Mouse (Mus musculus) gastrocnemius, postnatal 4 days (tissue): ENCODE measurements around the gene Dclk1. TPM values are rescaled to one million over a fixed set of nuclear protein-coding genes. Genes with fewer than 3 reads are reported as not detected.

ENCODE experiments used
- DNase-seq, 2 experiments: peaks; one replicate each; pipeline ENCODE4 v3.0.0; 2021 to 2022; ENCODE audit warnings: low spot score in 2 of 2, mixed read lengths in 2 of 2
- total RNA-seq, 2 experiments: library from RNA; stranded (reverse); gene quantifications; 2 replicates each; pipeline ENCODE4 v1.2.3; 2021

The Dclk1 gene
- total RNA-seq, 2 experiments from 2014 or later = 78.9 to 96.4 TPM

DNA sequence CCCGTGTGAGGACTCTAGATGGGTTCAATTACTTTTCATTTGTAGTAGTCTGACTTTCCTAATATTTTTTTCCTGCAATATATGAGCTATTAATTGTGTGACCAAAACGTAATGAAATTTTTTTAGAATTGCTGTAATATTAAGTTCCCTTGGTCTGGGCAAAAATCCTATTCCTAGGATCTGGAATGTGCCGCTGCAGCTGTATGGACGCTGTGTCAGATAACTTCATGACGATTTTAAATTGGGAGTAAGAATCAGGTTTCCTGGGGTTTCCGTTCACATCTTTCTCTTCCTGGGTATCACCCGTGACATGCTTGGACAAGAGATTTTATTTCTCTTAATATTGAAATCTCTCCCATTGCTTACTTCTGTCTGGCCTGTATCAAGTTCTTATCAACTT, 253.1 kb downstream of the Dclk1 start:
- DNase-seq = no peak

GRCm38 (mm10) chr3:55495866-55496265, 253.7 kb downstream of the Dclk1 start:
- no peak for DNase-seq

- no peak for DNase-seq
Measured at GRCm38 (mm10) chr3:55496462-55496941, 254.3 kb downstream of the Dclk1 start.

DNA sequence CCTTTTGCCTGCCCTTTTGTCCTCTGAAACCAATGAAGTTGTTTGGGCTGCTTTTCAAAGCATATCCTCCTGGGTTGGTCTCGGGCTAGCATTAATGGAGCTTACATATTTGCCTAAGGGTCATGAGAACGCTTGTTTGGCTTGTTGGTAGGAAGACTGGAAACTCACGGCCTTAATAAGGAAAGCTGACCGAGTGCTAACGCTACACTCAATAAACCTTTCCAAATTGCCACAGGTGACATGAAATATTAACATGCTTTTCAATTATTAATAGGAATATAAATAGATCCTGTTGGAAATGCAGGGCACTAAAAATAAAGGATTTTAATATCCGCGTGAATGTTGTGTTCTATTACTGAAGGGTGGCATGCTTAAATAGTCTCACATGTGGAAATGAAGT, 257.1 kb downstream of the Dclk1 start:
- DNase-seq = no peak

DNA sequence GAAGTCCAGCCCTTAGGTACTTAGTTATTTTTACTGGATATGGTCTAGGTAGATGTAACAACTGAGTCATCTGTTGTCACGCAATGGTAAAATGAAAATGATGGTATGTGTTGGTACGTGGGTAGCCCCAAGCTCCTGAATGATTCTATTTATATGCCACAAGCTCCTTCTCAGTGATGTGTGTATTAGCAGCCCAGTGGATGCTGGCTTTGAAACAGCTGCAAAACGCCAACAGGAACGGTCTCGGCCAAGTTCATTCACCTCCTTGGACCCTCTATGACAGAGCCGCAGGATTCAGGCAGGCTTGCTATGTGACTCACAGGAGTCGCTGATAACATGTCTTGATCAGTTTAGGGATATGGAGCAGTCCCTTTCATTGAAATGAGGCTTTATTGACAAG, 268.0 kb downstream of the Dclk1 start:
- DNase-seq = no peak

- no peak for DNase-seq
Measured at GRCm38 (mm10) chr3:55511658-55512057, 269.5 kb downstream of the Dclk1 start.

- DNase-seq = no peak
Measured at GRCm38 (mm10) chr3:55515966-55516365, 273.8 kb downstream of the Dclk1 start.

DNA sequence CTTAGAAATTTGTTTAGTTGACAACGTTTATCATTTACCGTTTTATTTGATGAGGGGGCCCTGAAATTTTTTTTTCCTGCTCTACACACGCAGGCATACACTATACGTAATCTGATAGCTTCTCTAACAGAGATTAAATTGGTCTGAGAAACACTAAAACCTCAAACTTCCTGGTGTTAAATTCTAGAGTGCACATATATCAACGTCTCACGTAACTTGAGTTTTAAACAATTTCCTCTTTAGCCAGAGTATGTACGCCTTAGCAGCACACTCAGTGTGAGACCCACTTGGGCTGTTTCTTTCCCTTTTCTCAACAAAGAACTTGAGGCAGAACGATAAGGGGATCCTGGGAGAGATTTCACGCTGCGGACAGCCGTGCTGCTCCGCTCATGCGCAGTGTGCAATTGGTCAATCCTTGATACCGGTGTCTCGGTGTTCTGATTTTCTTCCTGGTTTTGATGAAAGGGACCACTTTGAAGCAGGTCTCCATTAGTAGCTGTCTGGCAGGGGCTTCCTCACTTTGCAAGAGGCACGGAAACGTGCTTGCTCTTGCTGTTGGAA, 275.4 kb downstream of the Dclk1 start:
- DNase-seq = no peak

DNA sequence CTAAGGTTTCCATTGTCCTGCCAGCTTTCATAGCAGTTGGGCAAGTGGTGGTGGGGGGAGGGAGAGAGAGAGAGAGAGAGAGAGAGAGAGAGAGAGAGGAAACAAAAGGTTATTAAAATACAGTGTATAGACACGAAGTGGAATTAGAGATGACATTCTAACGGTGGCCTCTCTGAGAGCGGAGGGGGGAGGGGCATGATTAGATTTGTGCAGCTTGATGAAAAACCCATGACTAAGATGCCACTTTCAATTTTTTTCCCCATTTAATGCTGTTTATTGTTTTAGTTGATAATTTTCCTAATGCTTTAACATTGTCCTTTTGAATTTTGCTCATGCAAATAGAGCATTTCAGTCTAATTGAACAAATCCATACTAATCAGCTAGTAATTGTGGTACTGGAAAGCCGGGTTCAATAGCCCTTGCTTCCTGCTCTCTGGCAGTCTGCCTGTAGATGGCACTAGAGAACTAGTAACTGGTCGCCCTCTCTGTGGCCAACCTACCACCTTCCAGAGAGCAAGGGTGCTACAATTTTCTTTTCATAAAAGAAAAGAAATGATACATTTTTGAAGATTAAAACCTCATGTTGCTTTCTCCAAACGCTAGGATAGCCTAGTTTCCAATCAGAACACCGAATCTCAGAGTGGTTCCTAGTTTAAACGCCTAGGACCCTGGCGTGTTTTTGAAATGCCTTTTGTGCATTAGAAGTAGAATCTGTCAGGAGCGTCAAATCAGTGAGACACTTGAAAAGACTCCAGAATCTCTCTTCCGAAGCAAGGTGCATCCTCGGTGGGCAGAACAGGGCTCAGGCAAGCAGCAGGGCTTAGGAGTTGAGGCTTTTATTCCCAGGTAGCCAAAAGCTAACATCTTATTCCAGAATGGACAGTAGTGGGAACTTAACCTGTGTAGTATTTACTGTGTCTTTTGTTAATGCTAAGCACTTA, 278.3 kb downstream of the Dclk1 start:
- DNase-seq = peak; percentile 43 to 75

DNA sequence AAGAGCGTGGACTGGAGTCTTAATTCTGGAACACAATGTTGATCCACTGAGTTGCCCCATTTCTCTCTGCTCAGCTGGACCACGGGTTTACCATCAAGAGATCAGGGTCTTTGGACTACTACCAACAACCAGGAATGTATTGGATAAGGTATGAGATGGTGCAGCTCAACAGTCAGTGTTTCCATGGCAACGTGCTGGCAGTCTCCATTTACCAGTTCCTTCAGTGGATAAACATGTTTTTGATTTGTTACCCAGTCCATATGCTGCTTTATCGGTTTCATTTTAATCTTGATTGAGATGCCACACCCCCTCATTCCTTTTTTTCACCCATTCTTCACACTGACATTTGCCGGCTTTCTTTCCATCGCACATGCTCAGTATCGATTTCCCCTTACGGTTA, 279.6 kb downstream of the Dclk1 start:
- no peak for DNase-seq

DNA sequence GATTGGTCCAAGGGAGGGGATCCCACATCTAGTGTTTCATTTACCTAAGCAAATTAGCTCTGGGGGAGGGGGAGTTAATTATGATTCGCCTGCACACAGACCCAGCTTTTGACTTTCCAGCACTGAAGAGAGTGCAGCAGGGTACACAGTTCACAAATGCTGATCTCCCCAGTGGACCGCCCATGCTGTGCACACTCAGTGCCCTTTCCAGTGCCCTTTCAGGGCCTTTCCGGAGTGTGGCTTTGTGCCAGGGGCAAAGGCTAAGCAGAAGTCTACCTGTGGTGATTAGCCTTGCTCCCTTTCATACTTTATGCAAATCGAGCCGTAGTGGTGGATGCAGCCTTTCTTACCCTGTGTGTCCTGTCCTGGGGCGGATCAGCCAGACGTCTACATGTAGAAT, 281.1 kb downstream of the Dclk1 start:
- DNase-seq = no peak

- DNase-seq = no peak
Measured at GRCm38 (mm10) chr3:55523735-55524477, 281.7 kb downstream of the Dclk1 start.

- peak in 1 of 2 experiments; percentile 50 for DNase-seq
Measured at GRCm38 (mm10) chr3:55524491-55525195, 282.5 kb downstream of the Dclk1 start.

DNA sequence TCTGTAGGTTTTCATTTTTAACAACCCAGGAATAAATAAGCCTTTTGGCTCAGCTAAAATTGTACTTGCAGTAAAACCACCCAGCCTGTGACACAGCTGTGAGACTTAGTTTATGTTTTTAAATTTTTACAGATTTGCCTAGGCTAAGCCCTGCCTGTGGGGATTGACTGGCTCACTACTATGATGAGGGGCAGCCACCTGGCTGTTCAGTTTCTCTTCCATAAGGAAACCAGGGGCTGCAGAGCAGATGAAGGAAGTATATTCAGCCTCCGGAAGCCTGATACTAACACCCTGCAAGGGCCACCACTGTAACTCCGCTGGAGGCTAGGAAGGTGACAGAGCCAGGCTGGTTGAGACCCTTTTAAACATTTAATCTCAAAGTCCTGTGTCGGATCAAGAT, 284.3 kb downstream of the Dclk1 start:
- DNase-seq = no peak

GRCm38 (mm10) chr3:55527566-55527965, 285.4 kb downstream of the Dclk1 start:
- DNase-seq = no peak

GRCm38 (mm10) chr3:55528012-55528411, 285.8 kb downstream of the Dclk1 start:
- no peak for DNase-seq

GRCm38 (mm10) chr3:55529414-55529813, 287.2 kb downstream of the Dclk1 start:
- no peak for DNase-seq

DNA sequence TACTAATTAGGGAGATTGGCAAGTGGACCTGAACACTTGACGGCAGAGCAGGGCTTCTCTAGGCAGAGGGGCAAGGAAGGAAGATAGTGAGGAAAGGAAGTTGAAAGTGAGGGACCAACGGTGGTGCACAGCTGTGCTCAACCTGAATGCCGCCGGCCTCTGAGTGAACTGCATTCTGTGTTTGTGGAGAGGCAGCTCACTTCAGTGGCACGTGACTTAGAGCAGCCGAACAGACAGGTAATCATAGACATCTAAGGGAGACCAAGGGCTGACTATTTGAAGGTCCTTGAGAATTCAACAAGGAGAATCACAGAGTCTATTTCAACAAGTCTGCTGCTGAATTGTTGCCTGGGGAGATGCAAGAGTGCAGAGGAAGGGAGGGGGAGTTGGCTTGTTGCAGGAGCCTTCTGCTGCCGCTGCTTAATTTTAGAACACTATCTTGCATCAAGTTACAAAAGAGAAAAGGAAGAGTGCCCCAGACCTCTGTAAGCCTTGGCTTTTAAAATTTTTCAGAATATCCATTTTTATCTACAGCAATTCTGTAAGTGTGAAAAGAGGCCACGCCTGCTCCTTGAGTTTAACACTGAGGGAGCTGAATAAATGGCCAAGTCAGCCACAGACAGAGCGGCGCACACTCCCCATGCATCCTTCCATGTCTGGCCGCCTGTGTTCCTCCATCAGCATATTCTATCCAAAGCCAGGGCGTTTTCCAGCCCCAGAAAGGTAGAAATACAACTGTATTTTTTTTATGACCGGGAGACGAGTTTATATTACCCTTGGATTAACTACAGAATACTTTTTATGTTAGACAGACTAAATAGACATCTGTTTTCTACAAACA, 289.3 kb downstream of the Dclk1 start:
- DNase-seq = no peak

DNA sequence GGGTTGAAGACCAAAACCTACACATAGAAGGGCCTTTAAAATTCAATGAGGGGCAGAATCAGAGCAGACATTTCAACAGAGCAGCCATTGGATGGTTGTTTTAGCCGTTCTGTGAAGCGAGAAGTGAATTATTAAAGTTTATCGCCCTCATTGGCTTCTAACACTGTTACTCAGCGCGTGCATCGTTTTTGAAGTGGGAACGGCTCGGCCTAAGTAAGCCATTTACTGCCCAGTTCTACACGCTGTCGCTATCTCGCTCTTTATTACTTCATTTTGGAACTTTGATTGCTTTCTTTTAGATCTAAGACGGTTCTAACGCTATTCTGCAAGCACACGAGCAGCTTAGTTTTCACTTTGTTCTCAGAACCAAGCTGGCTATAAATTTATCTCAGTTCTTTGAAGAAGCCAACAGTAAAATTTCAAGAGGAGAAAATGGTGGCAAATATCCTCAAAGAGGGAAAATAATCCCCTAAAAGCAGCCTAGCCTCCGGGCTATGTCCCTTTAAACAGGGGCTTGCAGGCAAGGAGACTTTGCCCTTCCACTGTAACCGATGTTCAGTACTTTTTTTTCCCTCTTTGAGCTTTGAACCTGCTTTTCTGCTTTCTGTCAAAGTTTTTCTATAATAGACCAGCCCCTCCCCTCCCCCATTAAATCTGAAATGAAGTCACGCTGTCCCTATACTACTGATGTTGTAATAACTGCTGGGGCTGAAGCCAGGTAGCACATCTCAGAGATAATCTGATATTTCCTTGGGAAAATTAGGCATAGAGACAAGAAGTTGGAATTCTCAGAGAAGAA, 290.2 kb downstream of the Dclk1 start:
- DNase-seq = no peak
